Mouse (Mus musculus): Measurements from ENCODE around the gene Gm20388. TPM values are rescaled to one million over a fixed set of nuclear protein-coding genes. Genes with fewer than 3 reads are reported as not detected.

The Gm20388 gene
- polyA plus RNA-seq, 1 experiment from 2014 or later, result not detected

DNA sequence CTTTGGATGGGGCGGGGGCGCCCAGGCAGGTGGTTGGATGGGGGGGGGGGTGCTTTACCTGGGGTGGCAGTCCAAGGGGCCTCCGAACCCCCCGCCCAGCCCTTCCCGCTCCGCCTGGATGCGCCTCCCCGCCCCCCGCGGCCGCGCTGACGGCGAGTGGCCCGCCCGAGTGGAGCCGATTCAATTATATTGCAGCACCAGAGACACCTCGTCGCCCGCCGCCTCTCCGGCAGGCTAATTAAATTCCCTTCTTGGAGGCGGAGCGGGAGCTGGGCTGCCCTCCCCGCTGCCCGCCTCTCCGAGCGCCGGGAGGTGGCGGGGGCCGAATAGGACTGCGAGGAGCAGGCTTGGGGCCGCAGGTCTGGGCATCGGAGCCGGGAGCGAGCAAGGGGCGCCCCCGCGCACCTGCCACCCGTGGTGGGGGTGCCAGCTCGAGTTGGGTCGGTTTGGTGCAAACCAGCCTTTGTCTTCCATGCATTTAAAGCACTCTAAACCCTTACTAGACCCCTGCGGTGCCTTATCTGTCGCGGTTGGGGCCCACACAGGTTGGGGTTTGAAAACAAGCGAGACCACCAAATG lies 627.3 kb downstream of the Gm20388 start:
- DNase-seq (ENCODE audit: low spot score) (peak; percentile 75), ATAC-seq (ENCODE audit: low FRiP score, low TSS enrichment) (no peak)
- WGBS, result 4% methylated on average over 33 of the region's 46 CpGs
- Histone ChIP-seq H3K36me3 (ENCODE audit: control insufficient read depth, insufficient read depth, low read length) (no peaks in the 10 kb centered on the region), H3K9ac (ENCODE audit: low read length) (peak overlapping the region; percentile 77), H3K27me3 (ENCODE audit: control insufficient read depth, insufficient read depth, low read length) (no peaks in the 10 kb centered on the region), H3K4me3 (ENCODE audit: low read depth, low read length) (peak overlapping the region; percentile 64), H3K27ac (replicated peaks) (peak overlapping the region; percentile 96), H3K9me3 (ENCODE audit: control insufficient read depth, low read length) (no peaks in the 10 kb centered on the region), H3K4me2 (replicated peaks; ENCODE audit: low read depth) (peak overlapping the region; percentile 97), H3K4me1 (replicated peaks; ENCODE audit: control insufficient read depth, insufficient read depth) (peaks cover 13% of the 10 kb centered on the region)
- no peak for TF ChIP-seq EP300 (optimal IDR thresholded peaks at IDR 0.05)
- 0 out of 2 replicates have a peak, but pooled peaks have one; percentile 13 for TF ChIP-seq CTCF (IDR thresholded peaks at IDR 0.05; ENCODE audit: low read depth)

- peak; percentile 78 for ATAC-seq (ENCODE audit: low FRiP score, low TSS enrichment)
- no peaks in the 10 kb centered on the region for H3K9me3 ChIP-seq (ENCODE audit: control insufficient read depth, low read length)
- TF ChIP-seq EP300 (optimal IDR thresholded peaks at IDR 0.05) (no peak), CTCF (IDR thresholded peaks at IDR 0.05; ENCODE audit: low read depth) (peak; percentile 47)
- peaks cover 13% of the 10 kb centered on the region; the same call in 1 of the 2 replicates for H3K4me1 ChIP-seq (replicated peaks; ENCODE audit: control insufficient read depth, insufficient read depth)
- H3K9ac ChIP-seq (ENCODE audit: low read length), result peak overlapping the region; percentile 77
- H3K4me2 ChIP-seq (replicated peaks; ENCODE audit: low read depth), result peak overlapping the region; percentile 97
- peak overlapping the region; percentile 96 for H3K27ac ChIP-seq (replicated peaks)
- no peaks in the 10 kb centered on the region for H3K27me3 ChIP-seq (ENCODE audit: control insufficient read depth, insufficient read depth, low read length)
- peak; percentile 91 for DNase-seq (ENCODE audit: low spot score)
- 15% methylated on average over 35 of the region's 37 CpGs for WGBS
- peak overlapping the region; percentile 64 for H3K4me3 ChIP-seq (ENCODE audit: low read depth, low read length)
- H3K36me3 ChIP-seq (ENCODE audit: control insufficient read depth, insufficient read depth, low read length), result no peaks in the 10 kb centered on the region
Measured at GRCm38 (mm10) chr8:120538397-120539240, 628.0 kb downstream of the Gm20388 start.

- Histone ChIP-seq H3K27ac (replicated peaks) (peak overlapping the region; percentile 96), H3K9me3 (ENCODE audit: control insufficient read depth, low read length) (no peaks in the 10 kb centered on the region), H3K4me3 (ENCODE audit: low read depth, low read length) (peak overlapping the region; percentile 64; the same call in 1 of the 2 replicates), H3K27me3 (ENCODE audit: control insufficient read depth, insufficient read depth, low read length) (no peaks in the 10 kb centered on the region), H3K9ac (ENCODE audit: low read length) (peak overlapping the region; percentile 35; the same call in 1 of the 2 replicates), H3K36me3 (ENCODE audit: control insufficient read depth, insufficient read depth, low read length) (no peaks in the 10 kb centered on the region), H3K4me2 (replicated peaks; ENCODE audit: low read depth) (peak overlapping the region; percentile 97), H3K4me1 (replicated peaks; ENCODE audit: control insufficient read depth, insufficient read depth) (peaks cover 13% of the 10 kb centered on the region; the same call in 1 of the 2 replicates)
- peak; percentile 54 for DNase-seq (ENCODE audit: low spot score)
- WGBS, result 44% methylated on average over 6 of the region's 6 CpGs
- ATAC-seq (ENCODE audit: low FRiP score, low TSS enrichment), result no peak
- TF ChIP-seq CTCF (IDR thresholded peaks at IDR 0.05; ENCODE audit: low read depth) (peak; percentile 13; the same call in 1 of the 2 replicates), EP300 (optimal IDR thresholded peaks at IDR 0.05) (no peak)
Measured at GRCm38 (mm10) chr8:120539381-120539774, 628.7 kb downstream of the Gm20388 start.

DNA sequence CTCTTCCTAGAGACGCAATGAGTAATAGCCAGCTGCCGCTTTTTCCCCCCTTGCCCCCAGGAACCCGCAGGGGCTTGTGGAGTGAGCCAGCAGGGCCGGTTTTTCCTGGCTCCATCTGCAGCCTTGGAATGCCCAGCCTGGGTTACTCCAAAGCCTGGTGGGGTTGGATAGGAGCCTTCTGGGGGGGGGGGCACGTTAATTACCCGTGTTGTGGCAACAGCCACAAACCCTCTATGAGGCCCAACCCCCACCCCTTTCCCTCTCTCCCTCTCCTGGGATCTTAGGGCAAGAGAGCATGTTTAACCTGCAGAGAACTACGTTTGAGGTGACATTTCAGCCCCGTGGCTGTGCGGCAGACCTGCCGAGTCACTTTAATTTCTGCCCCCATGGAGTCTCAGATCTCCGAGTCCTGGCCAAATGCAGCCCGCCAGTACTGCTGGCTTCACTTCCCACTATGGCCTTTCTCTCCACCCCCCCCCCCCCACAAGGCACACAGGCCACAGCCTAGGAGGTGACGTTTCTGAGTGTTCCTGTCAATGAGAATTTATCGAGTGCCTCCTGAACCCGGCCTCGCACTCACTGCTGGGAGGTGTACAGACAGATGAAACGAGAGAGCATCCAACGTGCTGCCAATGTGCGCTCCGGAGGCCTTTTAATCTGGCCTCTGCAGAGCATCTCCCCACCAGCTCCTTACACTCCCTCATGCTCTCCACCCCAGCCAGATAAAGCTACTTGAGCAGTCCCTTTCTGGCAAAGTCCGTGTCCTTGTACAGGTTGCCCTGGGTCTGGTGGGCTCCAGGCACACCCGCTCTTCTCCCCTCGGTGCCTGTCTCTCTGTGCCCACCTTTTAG lies 629.4 kb downstream of the Gm20388 start:
- Histone ChIP-seq H3K4me1 (replicated peaks; ENCODE audit: control insufficient read depth, insufficient read depth) (peaks cover 13% of the 10 kb centered on the region; the same call in 1 of the 2 replicates), H3K4me2 (replicated peaks; ENCODE audit: low read depth) (peak overlapping the region; percentile 97), H3K4me3 (ENCODE audit: low read depth, low read length) (no peak overlapping the region), H3K27me3 (ENCODE audit: control insufficient read depth, insufficient read depth, low read length) (no peaks in the 10 kb centered on the region), H3K9ac (ENCODE audit: low read length) (peak overlapping the region; percentile 35; the same call in 1 of the 2 replicates), H3K9me3 (ENCODE audit: control insufficient read depth, low read length) (no peaks in the 10 kb centered on the region), H3K27ac (replicated peaks) (peak overlapping the region; percentile 96), H3K36me3 (ENCODE audit: control insufficient read depth, insufficient read depth, low read length) (no peaks in the 10 kb centered on the region)
- 49% methylated on average over 23 of the region's 23 CpGs for WGBS
- TF ChIP-seq CTCF (IDR thresholded peaks at IDR 0.05; ENCODE audit: low read depth) (no peak), EP300 (optimal IDR thresholded peaks at IDR 0.05) (no peak)
- ATAC-seq (ENCODE audit: low FRiP score, low TSS enrichment), result no peak
- DNase-seq (ENCODE audit: low spot score), result no peak

DNA sequence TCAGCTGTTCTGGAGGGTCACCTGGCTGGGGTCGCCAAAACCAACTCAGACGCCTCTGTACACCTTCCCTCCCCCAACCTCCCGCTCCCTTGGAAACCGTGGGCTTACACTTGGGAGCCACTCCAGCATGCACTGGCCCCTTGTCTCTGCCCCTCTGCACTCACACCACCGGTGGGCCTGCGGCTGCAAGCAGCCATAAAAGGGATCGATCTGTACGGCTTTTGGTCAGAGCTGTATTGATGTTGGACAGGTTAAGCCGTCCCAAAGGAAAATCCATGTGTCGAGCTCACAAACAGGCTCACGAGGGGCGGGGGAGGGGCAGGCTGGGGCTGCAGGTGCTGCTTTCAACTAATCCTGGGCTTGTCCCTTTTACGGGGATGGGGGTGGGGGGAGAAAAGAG lies 632.4 kb downstream of the Gm20388 start:
- H3K4me1 ChIP-seq (replicated peaks; ENCODE audit: control insufficient read depth, insufficient read depth), result peaks cover 11% of the 10 kb centered on the region; the same call in 1 of the 2 replicates
- H3K27me3 ChIP-seq (ENCODE audit: control insufficient read depth, insufficient read depth, low read length), result no peaks in the 10 kb centered on the region
- no peak for DNase-seq (ENCODE audit: low spot score)
- H3K4me3 ChIP-seq (ENCODE audit: low read depth, low read length), result no peak overlapping the region
- TF ChIP-seq CTCF (IDR thresholded peaks at IDR 0.05; ENCODE audit: low read depth) (no peak), EP300 (optimal IDR thresholded peaks at IDR 0.05) (no peak)
- no peaks in the 10 kb centered on the region for H3K36me3 ChIP-seq (ENCODE audit: control insufficient read depth, insufficient read depth, low read length)
- 30% methylated on average over 13 of the region's 13 CpGs for WGBS
- H3K9me3 ChIP-seq (ENCODE audit: control insufficient read depth, low read length), result no peaks in the 10 kb centered on the region
- H3K9ac ChIP-seq (ENCODE audit: low read length), result no peak overlapping the region
- ATAC-seq (ENCODE audit: low FRiP score, low TSS enrichment), result no peak
- H3K4me2 ChIP-seq (replicated peaks; ENCODE audit: low read depth), result no peak overlapping the region
- no peak overlapping the region for H3K27ac ChIP-seq (replicated peaks)
